Mouse (Mus musculus): Measurements from ENCODE around the gene Hprt.

GRCm38 (mm10) chrX:53025471-53026223 lies 37.7 kb downstream of the Hprt start:
- TF ChIP-seq TAL1 (IDR thresholded peaks at IDR 0.05; ENCODE audit: low read length) (no peak), GATA1 (IDR thresholded peaks at IDR 0.05; ENCODE audit: low read length) (no peak)

All from erythroblast, embryonic 14.5 days (primary cell).